Mouse (Mus musculus): Measurements from ENCODE around the gene Zkscan6. TPM values are rescaled to one million over a fixed set of nuclear protein-coding genes. Genes with fewer than 3 reads are reported as not detected.
A peak's percentile ranks its signal among the peaks of the same experiment; 100 is the strongest.

The Zkscan6 gene
- total RNA-seq, 2 experiments from 2014 or later, result 14.4 to 14.8 TPM

DNA sequence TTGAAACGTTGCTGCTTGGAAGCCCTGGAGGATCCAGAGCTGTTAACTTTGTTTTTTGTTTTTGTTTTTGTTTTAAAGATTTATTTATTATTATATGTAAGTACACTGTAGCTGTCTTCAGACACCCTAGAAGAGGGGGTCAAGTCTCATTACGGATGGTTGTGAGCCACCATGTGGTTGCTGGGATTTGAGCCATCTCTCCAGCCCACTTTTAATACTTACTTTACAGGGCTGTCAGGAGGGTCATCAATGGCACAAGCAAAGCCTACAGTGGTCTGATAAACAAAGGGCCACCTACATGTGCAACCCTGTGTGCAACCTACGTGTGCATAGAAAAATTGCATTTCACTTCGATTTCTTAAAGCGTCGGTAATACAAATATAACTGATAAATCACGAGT is 626 bp downstream of the Zkscan6 start:
- no peak for DNase-seq (ENCODE audit: low spot score in 2 of 2)

- DNase-seq (ENCODE audit: low spot score in 2 of 2), result no peak
These were observed 5.1 kb downstream of the Zkscan6 start for GRCm38 (mm10) chr11:65812088-65812487.

- no peak for DNase-seq (ENCODE audit: low spot score in 2 of 2)
These were observed 7.4 kb downstream of the Zkscan6 start for GRCm38 (mm10) chr11:65814381-65814780.

DNA sequence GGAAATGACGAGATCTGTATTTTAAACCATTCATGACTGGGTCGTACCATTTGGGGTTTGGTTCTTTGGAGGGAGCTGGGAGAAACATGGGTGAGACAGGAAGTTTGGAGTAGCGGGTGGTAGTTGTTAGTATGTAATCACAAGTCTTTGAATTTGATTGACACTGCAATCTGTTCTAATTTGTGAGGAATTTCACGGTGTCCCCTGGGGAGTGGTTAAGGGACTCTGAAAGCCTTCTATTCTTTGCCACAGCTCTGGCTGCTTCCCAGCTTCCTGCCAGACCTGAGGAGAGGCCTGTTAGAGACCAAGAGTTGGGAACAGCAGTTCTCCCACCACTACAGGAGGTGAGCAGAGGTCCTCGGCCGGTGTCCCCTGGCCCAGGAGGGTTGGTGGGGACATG is 9.3 kb downstream of the Zkscan6 start:
- DNase-seq (ENCODE audit: low spot score in 2 of 2), result no peak

DNA sequence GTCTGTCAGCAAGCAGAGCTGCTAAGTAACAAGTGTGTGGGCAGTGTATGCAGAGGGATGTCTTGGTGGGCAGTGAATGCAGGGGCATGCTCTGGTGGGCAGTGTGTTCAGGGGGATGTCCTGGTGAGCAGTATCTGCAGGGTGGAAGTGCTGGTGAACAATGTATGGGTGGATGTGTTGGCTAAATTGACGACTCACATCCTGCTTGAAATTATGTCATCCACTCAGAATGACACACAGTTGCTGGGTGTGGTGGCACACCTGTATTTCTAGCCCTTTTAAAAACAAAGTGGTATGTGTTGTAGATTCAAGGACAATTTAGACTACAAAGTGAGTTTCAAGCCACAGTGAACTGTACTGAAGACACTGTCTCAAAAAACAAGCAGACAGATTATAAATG is 11.2 kb downstream of the Zkscan6 start:
- no peak for DNase-seq (ENCODE audit: low spot score in 2 of 2)

DNA sequence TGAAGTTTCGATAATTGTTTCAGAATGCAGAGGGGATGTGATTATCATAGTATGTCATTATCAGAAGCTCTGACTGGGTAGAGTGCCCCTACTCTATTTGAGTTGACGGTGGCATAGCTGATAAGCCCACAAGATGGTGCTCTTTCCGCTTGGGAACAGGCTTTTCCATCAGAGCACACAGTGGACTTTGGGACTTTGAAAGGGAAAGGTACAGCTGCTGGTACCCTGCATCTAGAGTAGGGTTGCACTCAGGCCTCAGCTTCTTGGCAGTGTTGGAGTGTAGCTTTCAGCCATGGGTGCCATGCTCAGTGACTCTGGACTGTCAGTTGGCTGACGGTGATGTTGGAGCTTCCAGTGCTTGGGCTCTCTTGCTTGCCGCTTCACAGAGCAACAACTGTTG is 13.3 kb downstream of the Zkscan6 start:
- DNase-seq (ENCODE audit: low spot score in 2 of 2), result peak in 1 of 2 experiments; percentile 62

- peak; percentile 68 to 81 for DNase-seq (ENCODE audit: low spot score in 2 of 2)
These were observed 13.9 kb downstream of the Zkscan6 start for GRCm38 (mm10) chr11:65820877-65821276.

GRCm38 (mm10) chr11:65824556-65824955 is 17.6 kb downstream of the Zkscan6 start:
- no peak for DNase-seq (ENCODE audit: low spot score in 2 of 2)

DNA sequence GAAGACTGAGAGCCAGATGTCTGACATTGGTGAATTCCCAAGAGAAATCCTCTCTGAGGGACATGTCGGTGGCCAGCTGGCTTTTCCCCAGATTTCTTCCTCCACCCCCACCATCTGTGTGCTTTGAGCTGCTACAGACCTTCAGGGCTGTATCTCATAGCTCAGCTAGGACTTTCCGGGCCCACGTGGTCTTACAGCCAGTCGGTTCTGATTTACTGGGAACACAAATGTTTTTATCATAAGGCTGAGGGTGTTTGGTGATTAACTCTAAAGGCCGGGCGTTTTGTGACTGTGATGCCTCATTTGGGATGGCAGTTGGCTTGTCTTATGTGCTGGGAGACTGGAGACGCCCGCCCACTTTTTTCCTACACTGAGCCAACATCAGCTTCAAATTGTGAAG is 32.0 kb downstream of the Zkscan6 start:
- DNase-seq (ENCODE audit: low spot score in 2 of 2), result peak; percentile 52 to 68

DNA sequence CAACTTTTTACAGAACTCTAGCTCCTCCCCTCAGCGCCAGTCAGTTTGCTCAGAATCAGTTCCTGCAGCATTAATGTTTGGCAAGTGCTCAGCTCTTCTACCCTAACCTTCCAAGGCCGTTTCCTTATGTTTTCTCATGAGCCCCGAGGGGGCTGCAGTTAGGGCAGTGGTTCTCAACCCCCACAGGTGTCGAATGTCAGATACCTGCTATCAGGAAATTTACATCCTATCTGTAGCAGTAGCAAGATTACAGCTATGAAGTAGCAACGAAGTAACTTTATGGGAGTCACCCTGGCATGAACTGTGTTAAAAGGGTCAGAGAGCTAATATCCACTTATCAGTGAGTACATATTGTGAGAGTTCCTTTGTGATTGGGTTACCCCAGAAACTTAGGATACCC is 39.5 kb downstream of the Zkscan6 start:
- DNase-seq (ENCODE audit: low spot score in 2 of 2), result no peak

DNA sequence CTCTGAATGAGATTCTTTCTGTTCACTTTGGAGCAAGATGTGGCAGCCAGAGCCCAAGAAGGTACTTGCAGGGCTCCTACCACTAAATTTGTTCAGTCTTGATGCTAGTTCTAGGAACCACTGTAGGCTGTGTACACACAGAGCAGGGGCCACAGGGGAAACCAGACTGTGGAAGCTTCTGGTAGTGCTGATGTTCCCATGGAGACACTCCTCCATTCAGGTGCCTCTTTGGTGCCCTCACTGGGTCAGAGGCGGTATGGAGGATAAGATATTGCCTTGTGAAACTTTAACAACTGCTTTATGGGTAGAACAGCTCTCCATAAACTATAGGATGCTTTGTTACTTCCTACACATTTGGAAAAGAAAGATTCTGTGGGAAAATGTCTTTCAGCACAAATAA is 45.1 kb downstream of the Zkscan6 start:
- no peak for DNase-seq (ENCODE audit: low spot score in 2 of 2)

DNA sequence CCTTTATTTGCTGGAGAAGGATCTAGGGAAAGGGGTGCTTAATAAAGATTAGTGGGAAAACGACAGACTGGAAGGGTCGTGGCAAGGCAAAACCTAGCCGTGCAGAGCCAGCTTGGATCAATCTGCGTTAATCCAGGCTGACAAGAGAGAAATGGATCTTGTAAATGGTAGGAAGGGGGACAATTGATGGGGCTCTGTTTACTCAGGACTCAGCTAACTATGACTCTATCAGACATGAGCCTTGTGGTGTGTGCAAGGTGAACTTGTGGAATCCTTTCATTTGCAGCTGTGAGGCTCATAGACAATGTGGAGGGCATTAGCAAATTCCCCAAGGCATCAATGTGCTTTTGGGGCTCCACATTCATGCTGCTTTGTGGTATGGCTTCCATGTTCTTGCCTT is 54.5 kb downstream of the Zkscan6 start:
- DNase-seq (ENCODE audit: low spot score in 2 of 2), result no peak

- DNase-seq (ENCODE audit: low spot score in 2 of 2), result no peak
These were observed 70.3 kb downstream of the Zkscan6 start for GRCm38 (mm10) chr11:65877146-65877775.

Other genes starting within 250 kb of the Zkscan6 start
- 100 to 1,000 TPM; 223 to 224 TPM for gene Map2k4, start 18.9 kb upstream of the Zkscan6 start, total RNA-seq (2021)